Mouse (Mus musculus) forebrain, embryonic 15.5 days (tissue): ENCODE results near the gene 2310034C09Rik. TPM values are rescaled to one million over a fixed set of nuclear protein-coding genes. Genes with fewer than 3 reads are reported as not detected.

Experiments
- polyA plus RNA-seq: library from polyadenylated mRNA; unstranded; fragments of >200 nt; fragmentation: Nextera tagmentation; extraction: Ambion mirVana; gene quantifications from 2 replicates; pipeline ENCODE4 v1.2.1, GENCODE M21; 2015

2310034C09Rik gene
- polyA plus RNA-seq, 1 experiment from 2014 or later, result not detected

Other genes starting within 250 kb of the 2310034C09Rik start
- gene Cldn8, start 195.7 kb upstream of the 2310034C09Rik start, polyA plus RNA-seq, result not detected in 2 replicates
- gene Krtap24-1, start 146.6 kb upstream of the 2310034C09Rik start, polyA plus RNA-seq, result not detected in 2 replicates
- not detected in 2 replicates for gene 2310079G19Rik, start 131.2 kb upstream of the 2310034C09Rik start, polyA plus RNA-seq
- gene Krtap26-1, start 111.1 kb upstream of the 2310034C09Rik start, polyA plus RNA-seq, result not detected in 2 replicates
- gene Krtap27-1, start 87.2 kb upstream of the 2310034C09Rik start, polyA plus RNA-seq, result not detected in 2 replicates
- not detected in 2 replicates for gene 2310061N02Rik, start 50.9 kb upstream of the 2310034C09Rik start, polyA plus RNA-seq
- not detected in 2 replicates for gene Krtap13-1, start 30.0 kb upstream of the 2310034C09Rik start, polyA plus RNA-seq
- not detected in 2 replicates for gene Krtap13, start 7.2 kb upstream of the 2310034C09Rik start, polyA plus RNA-seq
- not detected in 2 replicates for gene 2310057N15Rik, start 15.4 kb downstream of the 2310034C09Rik start, polyA plus RNA-seq
- not detected in 2 replicates for gene Gm5965, start 19.0 kb downstream of the 2310034C09Rik start, polyA plus RNA-seq
- gene Gm20741, start 53.4 kb downstream of the 2310034C09Rik start, polyA plus RNA-seq, result not detected in 2 replicates
- gene Krtap15, start 61.4 kb downstream of the 2310034C09Rik start, polyA plus RNA-seq, result not detected in 2 replicates
- not detected in 2 replicates for gene Krtap14, start 67.3 kb downstream of the 2310034C09Rik start, polyA plus RNA-seq
- gene Krtap19-1, start 110.6 kb downstream of the 2310034C09Rik start, polyA plus RNA-seq, result not detected in 2 replicates
- gene Krtap19-2, start 115.4 kb downstream of the 2310034C09Rik start, polyA plus RNA-seq, result not detected in 2 replicates
- gene Krtap19-3, start 119.2 kb downstream of the 2310034C09Rik start, polyA plus RNA-seq, result not detected in 2 replicates
- not detected in 2 replicates for gene Krtap19-4, start 126.2 kb downstream of the 2310034C09Rik start, polyA plus RNA-seq
- not detected in 2 replicates for gene Krtap19-5, start 137.6 kb downstream of the 2310034C09Rik start, polyA plus RNA-seq
- not detected in 2 replicates for gene Krtap19-9b, start 173.4 kb downstream of the 2310034C09Rik start, polyA plus RNA-seq
- gene Krtap16-3, start 204.0 kb downstream of the 2310034C09Rik start, polyA plus RNA-seq, result not detected in 2 replicates